Mouse (Mus musculus): ENCODE results near the gene Nfya.

The Nfya gene

GRCm38 (mm10) chr17:48343065-48343464, 66.6 kb downstream of the Nfya start:
- DNase-seq (ENCODE audit: low read depth), result no peak

GRCm38 (mm10) chr17:48341947-48342346, 67.8 kb downstream of the Nfya start:
- no peak for DNase-seq (ENCODE audit: low read depth)

- no peak for DNase-seq (ENCODE audit: low read depth)
These were observed 69.4 kb downstream of the Nfya start for GRCm38 (mm10) chr17:48340267-48340666.

All from induced T-regulatory cell, adult 2 months (primary cell).